Mouse (Mus musculus) lung, adult 2 months (tissue): Measurements from ENCODE around the gene Ttc21b. TPM values are rescaled to one million over a fixed set of nuclear protein-coding genes. Genes with fewer than 3 reads are reported as not detected.

Experiments
- DNase-seq: peaks from one replicate; pipeline ENCODE4 v3.0.0; 2022
- H3K4me1 ChIP-seq: fragments of 200-500 bp; 2 replicates; pipeline ENCODE4 v1.6.1; 2011; ENCODE audit warnings: low read length; ENCODE audit not compliant: control insufficient read depth, insufficient read depth
- H3K4me3 ChIP-seq: fragments of 200-500 bp; replicated peaks from 2 replicates; pipeline ENCODE3; 2011; ENCODE audit warnings: low read depth, mild to moderate bottlenecking, control low read depth, low read length; ENCODE audit errors: extremely low read depth
- CTCF ChIP-seq: fragments of 200-500 bp; IDR thresholded peaks from 2 replicates; pipeline ENCODE4 v1.5.1; 2011; ENCODE audit warnings: mild to moderate bottlenecking, low read length, control low read depth; ENCODE audit not compliant: insufficient read depth
- POLR2A ChIP-seq: fragments of 200-500 bp; IDR thresholded peaks from 2 replicates; pipeline ENCODE4 v1.6.1; 2011; ENCODE audit warnings: low read depth, mild to moderate bottlenecking, control low read depth, low read length, borderline replicate concordance; ENCODE audit errors: extremely low read depth
- WGBS: fragments of 180-500 bp; shearing (Covaris S2); methylation state at CpG from one replicate; pipeline ENCODE4 v1.1.7; 2018; 5-methylcytosine and 5-hydroxymethylcytosine counted together
- polyA plus RNA-seq: library from polyadenylated mRNA; depleted of rRNA; stranded (reverse); fragments of >200 nt; gene quantifications from 2 replicates; pipeline ENCODE4 v1.2.3, GENCODE M21; 2012

Gene Ttc21b
- polyA plus RNA-seq, 1 experiment: 4.2 TPM

DNA sequence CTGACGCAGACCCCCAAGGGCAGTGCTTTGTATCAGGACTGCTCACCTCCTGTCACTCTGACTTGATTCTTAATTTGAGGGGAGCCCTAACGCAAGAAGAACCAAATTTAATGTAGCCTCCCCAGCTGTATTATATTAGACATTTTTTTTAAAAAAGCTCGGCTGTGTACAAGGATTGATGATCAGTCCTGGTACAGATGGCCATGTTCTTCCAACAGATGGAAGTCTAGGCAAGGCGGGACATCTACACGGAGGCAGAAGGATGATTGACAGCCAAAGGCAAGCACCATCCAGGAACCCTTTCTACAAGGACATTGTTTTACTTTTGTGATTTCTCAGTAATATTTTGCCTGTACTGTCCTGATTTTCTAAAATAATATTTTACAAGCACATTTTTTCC, 83.3 kb downstream of the Ttc21b start:
- 75% methylated on average over 5 of the region's 5 CpGs for WGBS
- Histone ChIP-seq H3K4me3 (no peak overlapping the region), H3K4me1 (no peaks in the 10 kb centered on the region)
- TF ChIP-seq POLR2A (no peak), CTCF (no peak)
- no peak for DNase-seq

DNA sequence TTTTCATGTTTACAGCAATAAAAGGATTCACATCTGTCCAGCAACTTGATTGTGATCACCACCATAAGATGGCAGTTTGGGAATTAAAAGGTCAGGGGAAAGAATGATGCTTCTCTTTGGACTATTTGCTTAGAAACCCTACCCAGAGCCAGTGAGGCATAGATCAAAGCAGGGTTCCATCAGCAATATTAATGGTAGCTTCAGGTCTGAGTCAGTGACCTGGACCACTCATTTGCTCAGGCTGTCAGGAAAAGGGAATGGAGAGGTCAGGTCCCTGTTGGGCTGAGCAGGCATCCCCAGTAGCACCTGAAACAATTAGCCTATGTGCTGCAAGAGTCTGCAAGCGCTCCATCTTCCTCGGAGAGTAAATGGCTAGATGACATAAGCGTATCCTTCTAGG, 84.8 kb downstream of the Ttc21b start:
- TF ChIP-seq CTCF (no peak), POLR2A (no peak)
- WGBS: 89% methylated on average over 3 of the region's 3 CpGs
- Histone ChIP-seq H3K4me3 (no peak overlapping the region), H3K4me1 (no peaks in the 10 kb centered on the region)
- DNase-seq: no peak

DNA sequence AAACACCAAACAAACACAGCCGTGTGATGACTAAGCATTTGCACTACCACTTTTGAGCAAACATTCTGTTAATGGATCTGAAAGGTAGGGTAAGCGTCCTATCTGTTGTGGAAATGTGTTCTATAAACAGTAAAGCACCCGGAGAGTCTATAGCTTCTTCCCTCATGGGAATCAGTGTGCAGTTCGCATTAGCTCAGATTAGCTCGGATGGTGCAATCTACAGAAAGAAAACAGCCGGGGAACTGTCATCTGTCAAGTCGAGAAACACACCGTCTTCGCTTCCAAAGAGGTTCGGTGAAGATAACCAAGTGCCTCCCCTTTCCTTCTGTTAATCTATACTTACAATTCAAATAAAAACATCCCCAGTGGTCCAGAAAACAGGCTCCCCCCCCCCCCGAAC, 85.7 kb downstream of the Ttc21b start:
- 48% methylated on average over 11 of the region's 11 CpGs for WGBS
- no peak for TF ChIP-seq POLR2A
- no peak for TF ChIP-seq CTCF
- H3K4me3 ChIP-seq: no peak overlapping the region
- H3K4me1 ChIP-seq: no peaks in the 10 kb centered on the region
- no peak for DNase-seq

DNA sequence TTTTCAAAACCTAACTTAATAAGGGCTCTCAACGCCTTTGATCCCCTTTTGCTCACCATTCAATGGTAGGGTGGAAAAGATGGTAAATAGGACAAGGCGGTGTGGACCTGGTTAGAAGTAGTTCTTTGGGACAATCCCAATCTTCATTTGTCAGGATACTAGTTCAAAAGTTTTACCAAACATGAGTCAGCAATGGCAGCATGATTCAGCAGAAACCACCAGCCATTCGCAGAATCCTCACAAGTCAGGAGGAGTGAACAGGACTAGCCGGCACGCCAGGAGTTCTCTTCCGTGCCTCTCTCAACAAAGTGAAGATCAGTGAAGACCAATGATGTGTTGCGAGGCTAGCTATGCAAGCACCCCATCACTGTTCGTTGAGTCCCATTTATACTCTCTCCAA, 91.4 kb downstream of the Ttc21b start:
- Histone ChIP-seq H3K4me3 (no peak overlapping the region), H3K4me1 (no peaks in the 10 kb centered on the region)
- 90% methylated on average over 8 of the region's 8 CpGs for WGBS
- DNase-seq: no peak
- TF ChIP-seq POLR2A (no peak), CTCF (no peak)

DNA sequence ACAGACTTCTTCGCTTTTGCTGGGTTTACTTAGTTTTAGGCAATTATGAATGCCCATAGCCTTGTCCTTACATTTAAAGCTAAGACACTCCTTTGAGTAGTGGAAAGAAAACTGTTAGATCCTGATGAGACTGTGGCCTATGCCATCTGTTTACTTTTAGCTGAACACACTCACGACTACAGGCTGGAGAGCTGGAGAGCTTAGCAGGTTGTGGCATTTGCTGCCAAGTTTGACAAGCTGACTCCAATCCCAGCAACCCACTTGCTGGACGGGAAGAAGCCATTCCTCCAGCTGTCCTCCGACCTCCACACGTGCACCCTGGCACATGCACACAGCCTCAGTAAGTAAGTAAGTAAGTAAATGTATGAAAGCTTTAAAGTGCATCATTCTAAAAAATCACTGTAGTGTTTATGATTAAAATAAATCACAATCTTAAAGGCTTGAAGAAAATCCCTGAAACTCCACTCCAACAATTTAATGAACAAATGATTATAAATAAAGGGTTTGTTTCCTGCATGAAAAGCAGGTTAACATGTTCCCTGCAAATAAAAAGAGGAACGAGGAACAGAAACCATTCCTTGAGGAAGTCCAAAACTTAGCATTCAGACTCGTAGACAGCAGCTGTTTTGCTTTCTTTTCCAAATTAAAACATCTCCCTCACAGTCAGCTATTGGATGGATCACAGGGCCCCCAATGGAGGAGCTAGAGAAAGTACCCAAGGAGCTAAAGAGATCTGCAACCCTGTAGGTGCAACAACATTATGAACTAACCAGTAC, 98.1 kb downstream of the Ttc21b start:
- WGBS: 41% methylated on average over 7 of the region's 7 CpGs
- DNase-seq: no peak
- TF ChIP-seq POLR2A (no peak), CTCF (no peak)
- Histone ChIP-seq H3K4me1 (no peaks in the 10 kb centered on the region), H3K4me3 (no peak overlapping the region)

DNA sequence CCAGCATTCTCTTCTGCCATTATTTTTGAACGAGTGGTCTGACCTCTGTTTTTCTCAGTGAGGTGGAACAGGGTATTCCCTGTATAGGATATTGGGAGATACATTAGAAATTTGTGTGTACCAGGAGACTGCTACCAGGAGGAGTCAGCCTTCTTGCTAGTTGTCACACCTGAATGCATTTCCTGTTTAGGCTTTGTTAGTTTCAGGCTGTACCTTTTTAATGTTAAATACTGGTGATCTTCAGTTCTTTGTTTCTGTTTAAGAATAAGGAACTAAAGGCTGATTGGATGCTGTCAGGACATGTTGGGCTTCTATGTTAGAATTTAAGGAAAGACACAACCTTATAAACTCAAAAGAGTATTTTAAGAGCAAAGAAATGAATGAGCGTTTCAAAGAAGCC, 105.0 kb downstream of the Ttc21b start:
- no peak for TF ChIP-seq POLR2A
- no peak for TF ChIP-seq CTCF
- DNase-seq: no peak

DNA sequence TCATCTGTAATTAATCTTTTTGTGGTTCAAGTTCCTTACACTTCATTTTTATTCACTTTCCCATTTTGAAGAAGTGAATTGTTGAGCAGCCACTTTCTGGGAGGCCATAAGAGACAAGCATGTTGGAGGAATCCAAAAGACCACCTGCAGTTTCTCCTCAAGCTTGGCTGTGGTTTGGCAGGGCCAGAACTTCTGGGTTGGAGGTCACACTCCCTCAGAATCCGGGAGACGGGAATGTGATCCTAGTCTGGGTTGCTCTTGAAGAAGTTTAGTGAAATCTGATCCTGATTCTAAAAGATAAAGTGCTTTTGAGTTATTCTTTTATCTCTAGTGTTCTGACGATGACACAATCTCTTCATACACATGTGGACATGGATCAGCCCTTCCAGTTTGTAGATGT, 105.9 kb downstream of the Ttc21b start:
- H3K4me1 ChIP-seq: no peaks in the 10 kb centered on the region
- WGBS: 27% methylated on average over 3 of the region's 3 CpGs
- no peak for TF ChIP-seq POLR2A
- no peak for TF ChIP-seq CTCF
- H3K4me3 ChIP-seq: no peak overlapping the region
- DNase-seq: no peak

More for the DNA sequence above, 105.0 kb downstream of the Ttc21b start:
- Histone ChIP-seq H3K4me1 (no peaks in the 10 kb centered on the region), H3K4me3 (no peak overlapping the region)
- 78% methylated on average over 2 of the region's 2 CpGs for WGBS

DNA sequence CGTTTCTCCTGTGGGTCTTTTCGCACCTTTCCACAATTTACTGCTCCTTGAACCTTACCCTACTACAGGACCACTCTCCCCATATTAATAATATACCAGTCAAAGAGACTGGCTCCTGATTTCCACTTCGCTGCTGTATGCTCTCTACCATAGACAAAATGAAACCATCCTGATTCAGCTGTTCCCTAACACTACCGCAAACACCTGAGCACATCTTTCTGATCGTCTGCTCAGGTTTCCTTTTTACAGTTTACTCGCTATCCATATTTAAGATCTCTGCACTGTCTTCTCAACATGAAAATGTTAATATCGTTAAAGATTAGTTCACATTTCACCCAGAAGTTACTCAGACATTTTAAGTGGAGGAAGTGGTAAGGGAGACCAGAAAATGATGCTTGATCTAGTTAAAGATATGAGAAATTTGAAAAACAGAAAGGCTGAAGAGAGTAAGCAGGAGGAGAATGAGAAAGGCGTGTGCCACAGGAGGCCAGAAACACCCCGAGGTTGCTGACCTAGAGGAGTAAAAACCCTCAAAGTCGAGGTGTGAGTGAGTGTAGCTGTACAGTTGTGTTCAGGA, 107.7 kb downstream of the Ttc21b start:
- no peak for DNase-seq
- TF ChIP-seq POLR2A: no peak
- no peak for TF ChIP-seq CTCF
- no peaks in the 10 kb centered on the region for H3K4me1 ChIP-seq
- 72% methylated on average over 10 of the region's 10 CpGs for WGBS
- no peak overlapping the region for H3K4me3 ChIP-seq

DNA sequence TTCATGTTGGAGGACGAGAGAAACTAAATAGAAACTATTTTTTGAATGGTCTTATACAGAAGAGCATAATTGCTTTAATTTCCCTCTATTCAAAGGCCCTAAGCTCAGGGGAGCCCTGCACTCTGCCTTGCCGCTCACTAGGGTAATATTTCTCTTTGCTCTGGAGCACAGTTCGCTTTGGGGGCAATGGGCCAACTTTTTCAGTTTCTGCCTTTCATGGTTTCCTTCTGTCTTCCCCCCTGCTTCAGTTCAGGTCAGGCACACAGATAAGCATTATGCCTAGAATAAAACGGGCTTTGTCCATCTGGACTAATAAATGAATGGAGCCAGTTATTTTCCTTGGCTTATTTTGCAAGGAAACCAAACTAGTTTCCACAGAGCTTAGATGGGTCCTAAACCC, 109.9 kb downstream of the Ttc21b start:
- WGBS: 64% methylated on average over 4 of the region's 4 CpGs
- Histone ChIP-seq H3K4me3 (no peak overlapping the region), H3K4me1 (no peaks in the 10 kb centered on the region)
- TF ChIP-seq POLR2A (no peak), CTCF (no peak)
- no peak for DNase-seq

DNA sequence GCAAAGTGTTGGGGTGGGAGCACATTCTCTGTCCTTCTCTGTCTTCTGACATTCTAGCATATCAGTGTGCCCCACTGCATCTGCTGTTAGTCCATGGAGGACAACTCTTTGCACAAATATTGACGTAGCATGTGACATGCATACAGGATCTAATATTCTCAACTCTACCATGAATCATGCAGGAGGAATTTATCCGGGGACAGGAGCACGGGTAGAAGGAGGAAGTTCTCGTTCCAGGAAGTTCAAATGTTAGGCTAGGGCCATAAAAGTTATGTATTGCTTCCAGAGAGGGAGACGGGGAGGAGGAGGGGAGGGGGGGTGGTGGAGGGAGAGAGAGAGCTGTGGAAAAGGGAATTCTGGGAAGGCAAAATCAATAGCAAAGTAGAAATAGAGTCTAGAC, 111.6 kb downstream of the Ttc21b start:
- WGBS: 7% methylated on average over 5 of the region's 5 CpGs
- H3K4me3 ChIP-seq: no peak overlapping the region
- TF ChIP-seq POLR2A (no peak), CTCF (no peak)
- no peak for DNase-seq
- no peaks in the 10 kb centered on the region for H3K4me1 ChIP-seq
